Mouse (Mus musculus) naive thymus-derived CD4-positive, alpha-beta T cell, adult 2 months (primary cell): ENCODE measurements around the gene Chil1.

ENCODE experiments used
- DNase-seq: peaks from one replicate; pipeline ENCODE4 v3.0.0-alpha.2; 2011; ENCODE audit warnings: low read depth

Gene Chil1

DNA sequence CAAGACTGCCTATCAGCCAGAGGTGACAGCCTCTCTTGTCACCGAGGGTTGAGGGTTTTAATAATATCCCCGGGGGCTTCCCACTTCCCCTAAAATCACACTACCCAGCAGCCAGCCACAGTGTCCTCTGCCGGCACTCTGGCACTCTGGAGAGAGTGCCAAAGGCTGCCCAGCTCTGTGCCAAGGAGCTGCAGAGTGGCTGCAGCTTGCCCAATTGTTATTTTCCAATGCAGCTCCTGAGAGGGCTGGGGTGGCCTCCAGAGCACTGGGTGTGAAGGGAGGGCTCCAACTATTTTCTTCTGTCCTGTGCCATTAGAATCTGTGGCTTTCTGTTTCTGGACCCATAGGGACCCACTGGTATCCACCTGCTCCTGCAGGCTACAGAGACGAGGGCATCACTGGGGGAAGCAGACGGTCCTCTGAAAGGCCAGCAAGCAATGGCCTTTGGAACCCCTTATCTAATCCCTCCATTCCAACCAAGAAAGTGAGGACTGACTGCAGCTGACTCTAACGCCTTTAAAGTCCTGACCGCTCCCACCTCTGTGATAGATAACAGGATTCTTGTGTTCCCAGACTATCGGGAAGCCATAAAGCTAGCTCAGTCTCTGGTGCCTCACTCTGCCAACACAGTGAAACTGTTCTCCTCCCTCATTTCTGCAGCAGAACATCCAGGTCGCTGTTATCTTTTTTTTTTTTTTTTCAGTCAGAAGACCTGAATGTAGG lies 23.5 kb downstream of the Chil1 start:
- no peak for DNase-seq

DNA sequence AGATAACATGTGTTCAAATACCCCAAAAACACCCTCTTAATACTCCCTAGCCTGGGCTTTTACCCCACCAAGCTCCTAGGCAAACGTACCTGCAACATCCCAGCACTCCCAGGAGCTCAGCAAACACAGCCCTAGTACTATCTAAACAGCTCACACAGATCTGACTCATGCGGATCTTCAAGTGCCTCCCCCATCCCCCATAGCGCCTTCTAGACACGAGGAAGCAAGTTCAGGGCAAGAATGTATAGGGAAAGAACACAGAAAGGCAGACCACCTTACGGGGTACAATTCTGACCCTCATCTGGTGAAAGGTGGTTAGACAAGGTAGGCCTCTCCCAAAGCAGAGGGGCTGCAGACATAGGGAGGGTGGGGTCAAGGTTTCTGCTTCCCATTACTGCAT lies 24.1 kb downstream of the Chil1 start:
- DNase-seq: no peak

DNA sequence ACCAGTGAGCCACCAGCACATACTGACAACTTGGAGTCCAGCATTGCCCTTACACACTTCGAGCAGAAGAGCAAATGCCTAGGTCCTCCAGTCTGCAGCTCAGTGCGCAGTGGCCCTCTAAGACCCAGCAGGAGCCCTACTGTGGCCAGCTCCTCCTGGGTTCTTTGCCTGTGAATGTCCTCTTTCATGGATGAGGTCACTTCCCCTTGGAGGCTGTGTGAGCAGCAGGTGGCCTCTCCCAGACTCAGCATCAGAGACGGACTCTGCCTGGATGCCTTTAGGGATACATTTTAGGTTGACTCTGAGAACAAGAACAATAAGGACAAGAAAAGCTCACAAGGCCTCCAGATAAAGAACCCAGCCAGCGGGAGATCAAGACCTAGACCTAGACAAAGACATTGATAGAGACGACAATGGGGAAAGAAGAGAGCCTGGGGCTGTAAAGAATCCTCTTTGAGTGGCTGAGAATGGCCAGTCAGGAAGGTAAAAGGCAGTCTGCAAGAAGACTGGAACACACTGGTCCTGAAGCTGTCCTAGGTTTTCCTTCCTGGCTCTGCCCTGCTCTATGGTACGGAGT lies 28.3 kb downstream of the Chil1 start:
- DNase-seq: no peak

DNA sequence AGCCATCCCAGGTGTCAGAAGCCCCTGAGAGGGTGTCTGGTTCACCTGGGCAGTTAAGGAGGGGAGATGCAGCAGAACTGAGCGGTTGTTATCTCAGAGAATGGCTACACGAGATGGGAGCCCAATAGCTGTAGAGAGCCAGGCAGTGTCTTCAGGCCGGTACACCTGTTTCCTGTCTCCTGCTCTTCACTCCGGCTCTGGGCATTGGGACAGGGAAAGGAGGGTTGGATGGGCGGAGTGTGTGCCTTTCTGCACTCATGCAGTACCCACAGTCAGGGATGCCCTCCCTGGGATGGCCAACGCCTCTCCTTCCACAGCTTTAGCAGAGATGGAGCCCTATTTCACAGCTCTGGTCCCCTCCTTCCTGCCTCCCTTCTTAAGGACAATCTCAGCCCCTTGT lies 29.1 kb downstream of the Chil1 start:
- no peak for DNase-seq

DNA sequence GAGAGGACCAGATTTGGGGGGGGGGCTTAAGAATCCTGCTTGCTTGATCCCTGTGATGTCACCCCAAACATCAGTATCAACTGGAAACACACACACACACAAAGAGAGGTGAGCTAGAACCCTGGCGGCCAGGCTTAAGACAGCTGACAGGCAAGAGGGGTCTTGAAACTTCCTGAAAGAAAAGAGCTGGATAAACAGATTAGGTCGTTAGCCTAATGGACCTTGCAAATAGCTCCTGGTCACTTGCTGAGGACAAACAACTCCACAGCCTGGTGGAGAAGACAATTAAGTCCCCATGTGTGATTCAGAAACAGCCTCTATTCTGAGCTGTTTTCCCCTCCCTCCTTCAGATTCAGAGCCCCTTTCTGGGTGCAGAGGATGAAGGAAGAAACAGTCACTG lies 29.7 kb downstream of the Chil1 start:
- DNase-seq: no peak

DNA sequence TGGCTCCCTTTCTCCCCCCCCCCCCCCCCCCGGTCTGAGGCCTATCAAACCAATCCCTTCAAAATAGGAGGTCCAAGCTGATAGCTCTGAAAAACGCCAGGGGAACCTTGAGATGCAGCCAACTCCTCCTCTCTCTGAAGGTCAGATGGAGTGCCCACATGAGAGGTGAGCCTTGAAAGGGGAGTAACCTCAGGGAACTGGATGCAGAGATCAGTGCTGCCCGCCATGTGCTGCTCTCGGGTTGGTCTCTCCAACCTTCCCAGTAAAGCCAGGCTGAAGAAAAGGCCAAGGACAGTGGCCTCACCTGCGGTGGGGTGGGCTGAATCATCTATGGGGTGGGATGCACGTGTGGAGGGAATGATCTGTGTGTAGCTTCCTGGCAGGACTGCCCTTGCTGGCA lies 30.4 kb downstream of the Chil1 start:
- DNase-seq: no peak

DNA sequence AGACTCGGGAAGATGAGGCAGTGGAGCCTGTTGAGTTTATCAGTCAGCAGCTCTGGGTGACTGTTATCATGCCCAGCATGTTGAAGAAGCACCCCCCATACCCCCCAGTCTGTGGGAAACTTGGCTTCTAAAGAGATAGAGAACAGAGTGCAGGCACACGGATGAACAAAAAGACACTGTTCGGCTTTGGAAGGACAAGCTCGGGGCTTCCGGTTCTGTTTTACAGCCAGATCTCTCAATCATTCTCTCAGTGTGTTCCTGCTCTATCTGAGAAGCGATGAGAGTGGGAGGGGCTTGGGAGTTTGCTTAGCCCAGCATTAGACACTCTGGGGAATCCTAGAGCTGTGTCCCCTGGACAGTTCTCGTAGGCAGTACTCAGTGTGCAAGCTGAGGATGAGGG lies 31.4 kb downstream of the Chil1 start:
- DNase-seq: no peak

DNA sequence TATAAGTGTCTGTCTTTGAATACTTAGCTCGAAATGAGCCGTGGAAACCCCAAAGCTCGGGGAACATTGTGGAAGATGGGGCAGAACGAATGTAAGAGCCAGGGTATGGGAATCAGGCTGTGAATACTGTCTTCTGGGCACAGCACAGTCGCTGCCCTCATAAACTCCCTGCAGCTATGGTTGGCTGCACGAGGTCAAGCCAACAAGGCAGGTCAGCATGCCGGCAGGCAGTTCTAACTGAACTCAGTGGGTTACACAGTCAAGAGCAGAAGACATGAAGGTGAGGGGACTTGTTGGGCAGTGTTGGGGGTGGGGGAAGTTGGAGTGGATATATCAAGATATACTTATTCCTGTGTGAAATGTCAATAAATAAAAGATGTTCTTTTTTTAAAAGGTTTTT lies 33.1 kb downstream of the Chil1 start:
- no peak for DNase-seq

DNA sequence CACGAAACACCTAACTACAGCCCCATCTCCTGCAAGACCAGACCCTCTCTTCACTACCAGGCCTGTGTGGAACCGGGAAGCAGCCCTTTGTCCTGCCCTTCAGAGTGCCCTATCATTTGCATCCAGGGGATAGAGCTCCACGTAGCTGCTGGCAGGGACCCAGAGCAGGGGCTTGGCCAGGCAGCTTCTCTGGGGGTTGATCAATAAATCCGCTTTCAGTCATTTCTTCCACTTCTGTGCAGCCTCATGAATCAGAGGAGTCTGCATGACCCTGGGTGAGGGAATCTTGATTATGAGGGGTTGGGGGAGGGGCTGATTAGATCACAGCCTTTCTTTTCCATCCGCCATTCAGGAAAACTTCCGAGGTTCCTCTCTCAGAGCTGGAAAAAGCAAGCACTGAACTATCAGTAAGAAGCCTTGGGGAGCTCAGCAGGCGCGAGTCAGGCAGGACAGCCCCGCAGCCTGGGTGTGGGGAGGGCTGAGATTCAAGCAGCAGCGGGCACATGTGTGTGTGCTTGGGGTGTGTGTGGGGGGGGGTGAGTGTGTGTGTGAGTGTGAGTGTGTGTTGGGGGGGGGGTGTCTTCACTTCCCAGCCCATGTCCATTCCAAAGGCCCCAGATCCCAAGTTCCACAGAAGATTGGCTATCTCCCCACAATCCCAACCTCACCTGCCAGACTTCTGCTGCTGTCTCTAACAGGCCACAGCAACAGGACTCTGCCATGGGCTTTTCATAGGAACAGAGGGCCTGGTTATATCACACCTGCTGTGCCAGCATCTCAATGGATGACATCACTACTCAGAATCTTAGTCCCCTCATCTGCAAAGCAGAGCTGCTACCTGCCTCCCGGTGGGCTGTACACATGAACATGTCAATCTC lies 34.0 kb downstream of the Chil1 start:
- no peak for DNase-seq

DNA sequence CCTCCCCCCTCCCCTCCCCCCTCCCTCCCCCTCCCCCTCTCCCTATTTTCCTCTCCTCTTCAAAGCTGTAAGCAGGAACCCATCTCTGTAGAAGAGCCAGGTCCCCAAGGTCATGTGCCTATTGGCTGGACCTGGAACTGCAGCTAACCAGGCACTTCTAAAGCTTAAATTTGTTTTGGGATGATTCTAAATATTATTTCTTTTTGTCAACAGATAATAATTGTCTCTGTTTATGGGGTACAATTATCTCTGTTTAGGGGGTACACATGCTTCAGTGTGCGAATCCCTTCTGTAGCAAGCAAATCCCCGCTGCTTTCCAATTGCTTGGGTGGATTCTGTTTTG lies 34.6 kb downstream of the Chil1 start:
- DNase-seq: no peak

DNA sequence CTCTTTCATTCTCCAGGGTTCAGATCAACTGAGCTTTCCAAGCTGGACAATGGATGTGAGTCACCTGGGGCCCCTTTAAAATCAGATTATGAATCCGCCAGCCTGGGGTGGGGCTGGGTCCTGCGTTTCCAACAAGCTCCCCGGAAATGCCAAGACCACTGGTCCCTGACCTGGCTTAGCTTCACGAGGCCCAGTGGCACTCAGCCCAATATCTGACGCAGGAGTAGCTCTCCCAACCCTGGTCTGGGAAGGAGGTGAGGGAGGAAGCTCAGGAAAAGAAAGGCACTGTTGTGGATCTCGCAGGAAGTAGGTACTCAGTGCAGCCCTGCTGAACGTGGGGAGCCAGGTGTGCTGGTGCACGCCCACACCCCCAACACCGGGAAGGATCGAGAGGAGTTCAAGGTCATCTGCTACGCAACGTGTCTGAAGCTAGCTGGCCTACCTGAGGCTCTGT lies 35.1 kb downstream of the Chil1 start:
- DNase-seq: no peak

DNA sequence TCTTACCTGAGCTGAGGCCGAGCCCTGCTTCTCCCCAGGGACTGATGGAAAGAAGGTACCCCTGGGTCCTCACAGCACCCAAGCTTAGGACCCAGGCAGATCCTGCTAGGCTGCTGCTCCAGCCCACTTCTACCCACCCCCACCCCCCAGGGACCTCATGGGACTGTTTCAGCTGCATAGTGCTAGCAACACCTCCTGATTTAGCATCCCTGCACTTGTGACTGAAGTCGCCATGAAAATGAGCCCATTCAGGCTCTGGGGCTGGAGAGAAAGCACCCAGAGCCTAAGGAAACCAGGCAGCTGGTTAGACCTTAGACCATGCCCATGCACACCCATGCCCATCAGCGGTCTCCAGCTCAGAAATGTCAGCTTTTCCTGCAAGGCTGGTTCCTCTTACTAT lies 36.0 kb downstream of the Chil1 start:
- DNase-seq: no peak

DNA sequence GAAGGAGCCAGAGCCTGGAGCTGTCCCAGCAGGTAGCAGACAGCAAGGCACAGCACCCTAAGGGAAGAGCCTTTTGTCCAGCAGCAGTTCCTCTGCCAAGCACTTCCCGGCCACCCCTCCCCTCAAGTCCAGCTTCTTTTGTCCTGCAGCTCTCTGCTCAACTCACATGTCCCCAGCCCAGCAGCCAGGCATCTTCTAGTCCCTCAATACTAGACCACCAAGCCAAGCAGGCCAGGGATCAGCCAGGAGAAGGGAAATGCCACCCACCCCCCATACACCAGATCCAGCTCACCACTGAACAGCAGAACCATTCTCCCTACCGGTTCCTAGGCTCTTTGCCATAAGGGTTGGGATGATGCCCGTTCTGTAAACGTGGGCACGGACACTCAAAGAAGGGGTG lies 37.6 kb downstream of the Chil1 start:
- DNase-seq: no peak

DNA sequence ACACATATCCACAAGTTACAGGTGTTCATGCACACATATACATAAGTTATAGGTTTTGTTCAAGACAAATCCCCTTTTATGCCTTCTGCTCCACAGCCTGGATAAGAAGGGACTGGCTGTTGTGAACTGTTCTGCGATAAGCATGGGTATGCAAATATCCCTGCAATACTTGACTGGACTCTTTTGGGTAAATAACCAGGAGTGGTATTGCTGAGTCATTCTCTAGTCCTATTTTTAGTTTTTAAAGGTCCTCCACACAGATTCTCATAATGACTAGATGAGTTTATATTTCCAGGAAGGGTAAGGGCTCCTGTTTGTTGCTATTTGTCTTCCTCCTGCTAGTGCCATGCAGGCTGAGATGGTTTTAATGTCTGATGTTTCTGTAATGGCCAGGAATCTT lies 39.2 kb downstream of the Chil1 start:
- DNase-seq: no peak

DNA sequence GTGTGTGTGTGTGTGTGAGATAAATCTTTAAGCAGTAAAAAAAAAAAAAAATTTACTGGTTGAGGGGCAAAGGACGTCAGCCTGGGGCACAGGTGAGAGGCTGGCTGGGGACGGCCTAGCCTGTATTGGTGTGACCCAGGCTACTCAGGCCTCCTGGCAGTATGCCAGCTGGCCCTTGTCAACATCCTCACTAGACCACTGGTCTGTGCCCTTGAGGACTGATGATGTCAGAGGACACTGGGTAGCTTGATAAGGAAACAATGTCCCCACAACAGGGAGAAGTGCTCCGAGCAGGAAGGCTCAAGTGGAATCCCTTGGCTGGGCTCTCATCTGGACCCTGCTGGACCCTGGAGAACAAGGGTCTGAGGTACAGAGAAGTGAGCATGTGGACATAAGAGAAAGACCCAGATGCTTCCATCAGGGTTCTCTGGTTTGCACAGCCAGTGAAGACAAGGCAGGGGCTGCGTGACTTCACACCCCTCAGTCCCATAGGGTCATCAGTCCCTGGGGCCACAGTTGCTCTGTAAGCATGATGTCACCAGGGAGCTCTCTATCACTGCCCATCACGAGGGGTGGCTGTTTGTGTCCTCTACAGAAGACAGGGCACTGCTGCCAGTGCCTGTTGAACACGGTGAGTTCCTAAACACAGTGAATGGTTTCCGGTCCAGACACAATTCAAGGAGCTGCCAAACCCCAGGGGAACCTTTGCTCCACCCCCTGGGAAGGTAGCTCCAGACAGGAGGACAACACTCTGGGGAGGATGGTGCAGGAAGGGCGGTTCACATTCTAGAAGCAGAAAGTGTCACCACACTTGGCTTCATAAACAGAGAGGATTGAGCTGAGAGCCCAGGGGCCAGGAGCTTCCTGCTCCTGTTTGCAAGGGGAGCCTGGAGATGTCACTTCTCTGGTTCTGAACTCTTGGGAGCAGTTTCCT lies 40.4 kb downstream of the Chil1 start:
- no peak for DNase-seq

DNA sequence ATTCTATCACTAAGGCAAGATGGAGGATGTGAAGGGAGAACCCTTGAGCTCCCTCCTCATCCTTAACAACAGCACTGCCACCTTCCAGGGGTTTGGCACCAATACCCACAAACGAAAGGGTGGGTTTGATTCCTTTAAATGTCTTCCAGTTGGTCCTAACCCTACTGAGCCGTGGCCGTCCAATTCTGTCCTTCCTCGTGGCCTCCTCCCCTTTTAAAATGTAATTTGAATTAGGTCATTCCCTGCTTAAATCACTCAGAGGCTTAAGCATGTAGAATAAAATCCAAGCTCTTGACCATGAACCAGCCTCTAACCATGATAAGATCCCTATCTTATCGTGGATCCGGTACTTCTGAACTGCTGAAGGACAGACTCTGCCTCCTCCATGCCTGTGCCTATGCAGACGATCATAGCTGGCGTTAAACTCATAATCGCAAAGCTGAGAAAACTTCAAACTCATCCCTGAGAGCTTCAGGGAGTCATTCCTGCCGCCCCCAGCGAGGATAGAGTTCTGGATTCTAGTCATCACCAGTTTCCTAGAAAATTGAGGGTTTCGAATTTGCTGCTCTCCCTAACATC lies 42.8 kb downstream of the Chil1 start:
- DNase-seq: no peak

DNA sequence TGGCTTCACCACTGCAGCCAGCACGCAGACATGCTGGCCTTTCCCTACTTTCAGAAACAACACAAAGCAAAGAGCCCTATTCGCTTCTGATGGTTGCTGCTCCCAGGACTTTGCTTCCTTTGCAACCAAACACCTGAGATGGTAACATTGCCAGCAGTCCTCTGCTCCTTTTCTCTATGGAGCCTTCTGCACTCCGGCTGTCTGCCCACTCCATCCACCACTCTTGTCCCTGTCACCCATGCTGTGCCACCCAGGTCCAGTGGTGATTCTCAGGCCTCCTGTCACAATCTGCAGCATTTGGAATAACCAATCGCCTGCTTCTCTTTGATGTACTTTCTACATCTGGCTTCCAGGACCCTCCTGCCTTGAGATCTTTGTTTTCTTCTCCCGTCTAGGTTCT lies 43.4 kb downstream of the Chil1 start:
- no peak for DNase-seq

DNA sequence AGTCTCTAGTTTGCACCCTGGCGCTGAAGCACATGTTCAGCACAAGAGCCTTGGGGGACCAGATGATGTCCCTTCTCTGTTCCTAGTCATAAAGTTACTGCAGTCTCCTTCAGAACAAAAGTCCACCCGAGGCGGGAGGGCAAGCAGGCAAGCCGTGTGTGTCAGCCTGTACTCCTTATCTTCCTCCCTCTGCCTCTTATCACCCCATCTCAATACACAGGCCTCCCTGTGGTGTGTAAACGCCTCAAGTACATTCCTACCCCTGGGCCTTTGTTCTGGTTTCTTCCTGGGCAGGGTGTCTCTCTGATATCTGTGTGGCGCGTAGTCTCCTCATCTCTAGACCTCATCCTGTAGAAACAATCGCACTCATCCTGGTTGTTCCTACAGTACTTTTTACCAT lies 44.8 kb downstream of the Chil1 start:
- no peak for DNase-seq

DNA sequence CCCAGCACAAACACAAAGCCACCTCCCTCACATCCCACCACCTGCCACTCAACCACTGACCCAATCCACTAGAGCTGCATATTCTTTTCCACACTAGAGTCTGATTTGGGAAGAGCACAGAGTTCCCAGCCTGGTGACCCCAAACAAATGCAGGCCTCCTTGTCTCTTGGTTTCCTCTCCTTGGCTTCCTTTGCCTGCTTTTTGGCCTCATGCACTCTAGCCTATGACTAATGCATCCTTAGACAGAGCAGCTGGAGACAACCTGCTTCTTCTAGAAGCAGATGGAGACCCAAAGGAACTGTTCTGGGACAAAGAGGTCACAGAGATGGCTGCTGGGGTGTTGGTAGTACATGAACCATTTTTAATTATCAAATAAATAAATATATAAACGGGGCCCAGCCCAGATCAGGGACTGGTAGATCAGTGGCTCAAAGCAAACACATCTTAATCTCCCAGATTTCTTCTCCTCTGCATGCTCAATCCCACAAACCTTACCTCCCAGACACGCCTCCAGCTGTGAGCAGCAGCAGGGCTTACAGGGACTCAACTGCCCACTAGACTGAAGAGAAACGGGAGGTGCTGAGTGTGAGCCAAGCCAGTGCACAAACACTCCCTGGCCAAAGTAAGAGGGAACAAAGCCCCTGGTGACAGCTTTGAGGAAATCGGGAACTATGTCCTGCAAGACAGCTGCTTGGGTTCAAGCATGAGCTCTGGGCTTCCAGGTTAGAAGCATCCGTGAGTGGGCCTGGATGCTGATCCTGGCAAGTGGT lies 48.0 kb downstream of the Chil1 start:
- DNase-seq: no peak

DNA sequence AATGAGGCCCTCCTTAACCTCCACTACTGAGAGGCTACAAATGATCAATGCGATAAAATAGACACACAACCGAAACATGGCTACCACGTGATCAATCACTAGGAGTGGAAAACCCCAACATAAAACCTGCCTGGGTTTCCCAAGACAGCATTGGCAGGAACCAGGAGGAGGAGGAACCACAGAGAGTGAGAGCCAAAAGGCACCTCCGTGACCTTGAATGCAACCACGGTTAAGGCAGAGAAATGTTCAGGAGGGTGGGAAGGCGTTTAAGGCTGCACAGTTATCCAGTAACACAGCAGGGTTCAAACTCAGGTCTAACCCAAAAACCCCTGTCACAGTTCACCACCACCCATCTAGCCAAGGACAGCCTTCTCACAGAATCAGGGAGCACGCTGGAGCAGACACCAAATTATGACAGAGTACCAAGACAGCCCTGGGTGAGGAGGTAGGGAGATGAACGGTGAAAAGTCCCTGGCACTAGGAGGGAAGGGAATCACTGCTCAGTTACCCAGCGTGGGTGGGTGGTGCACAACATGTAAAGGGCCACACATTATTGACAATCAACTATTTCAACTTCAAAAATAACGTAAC lies 48.8 kb downstream of the Chil1 start:
- DNase-seq: no peak

DNA sequence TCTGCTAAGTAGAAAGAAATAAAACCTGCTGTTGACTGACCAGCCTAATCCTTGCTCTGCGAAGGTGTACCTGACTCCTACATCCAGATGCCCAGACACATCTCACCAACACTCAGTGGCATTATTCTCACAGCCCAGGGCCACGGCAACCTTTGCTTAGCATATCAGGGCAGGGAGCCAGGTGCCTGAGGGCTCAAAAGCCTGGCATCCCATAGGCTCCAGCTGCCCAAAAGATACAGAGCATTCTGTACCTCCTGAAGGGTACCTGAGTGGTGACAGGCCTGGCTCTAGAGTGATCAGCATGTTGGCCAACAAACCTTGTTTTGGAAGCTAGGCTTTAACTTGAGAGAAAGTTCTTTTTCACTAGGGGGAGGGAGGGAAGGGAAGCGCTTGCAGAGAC lies 49.3 kb downstream of the Chil1 start:
- no peak for DNase-seq
